Mouse (Mus musculus) heart, embryonic 11.5 days (tissue): ENCODE results near the gene Galp. TPM values are rescaled to one million over a fixed set of nuclear protein-coding genes. Genes with fewer than 3 reads are reported as not detected.

Source experiments
- ATAC-seq: fragments of 200-750 bp; cut with Nextera tagmentation; replicated peaks from 2 replicates; pipeline ENCODE4 v1.8.0; 2017; ENCODE audit warnings: moderate library complexity; ENCODE audit not compliant: insufficient number of reproducible peaks, low FRiP score, low TSS enrichment
- H3K27ac ChIP-seq: fragments of 300-500 bp; sonication (generic); 2 replicates; pipeline ENCODE4 v1.5.1; 2014; ENCODE audit warnings: mild to moderate bottlenecking, low read depth, low read length
- H3K27me3 ChIP-seq: fragments of 300-500 bp; sonication (generic); 2 replicates; pipeline ENCODE4 v1.6.1; 2014; ENCODE audit warnings: mild to moderate bottlenecking, low read length, mixed read lengths; ENCODE audit not compliant: control insufficient read depth, insufficient read depth
- H3K36me3 ChIP-seq: fragments of 300-500 bp; sonication (generic); 2 replicates; pipeline ENCODE4 v1.6.1; 2014; ENCODE audit warnings: mild to moderate bottlenecking, low read length, moderate library complexity, mixed read lengths; ENCODE audit not compliant: control insufficient read depth, insufficient read depth
- H3K4me1 ChIP-seq: fragments of 300-500 bp; sonication (generic); 2 replicates; pipeline ENCODE4 v1.6.1; 2014; ENCODE audit warnings: low read length; ENCODE audit not compliant: control insufficient read depth, insufficient read depth
- H3K4me2 ChIP-seq: fragments of 300-500 bp; sonication (generic); 2 replicates; pipeline ENCODE4 v1.6.1; 2014; ENCODE audit warnings: mild to moderate bottlenecking, moderate library complexity
- H3K4me3 ChIP-seq: fragments of 300-500 bp; sonication (generic); 2 replicates; pipeline ENCODE4 v1.5.1; 2014; ENCODE audit warnings: low read depth, low read length
- H3K9ac ChIP-seq: fragments of 300-500 bp; sonication (generic); 2 replicates; pipeline ENCODE4 v1.6.1; 2014; ENCODE audit warnings: mild to moderate bottlenecking, low read depth, low read length, moderate library complexity
- H3K9me3 ChIP-seq: fragments of 300-500 bp; sonication (generic); replicated peaks from 2 replicates; pipeline ENCODE4 v1.6.1; 2016; ENCODE audit warnings: low read length; ENCODE audit not compliant: control insufficient read depth
- WGBS: fragments of 180-500 bp; shearing (Covaris S2); extraction: QIAGEN DNeasy Blood & Tissue Kit; methylation state at CpG from one replicate; pipeline ENCODE4 v1.1.7; 2014; ENCODE audit not compliant: insufficient replicate concordance; 5-methylcytosine and 5-hydroxymethylcytosine counted together
- polyA plus RNA-seq: library from polyadenylated mRNA; unstranded; fragments of >200 nt; fragmentation: Nextera tagmentation; extraction: Ambion mirVana; gene quantifications from 2 replicates; pipeline ENCODE4 v1.2.1, GENCODE M21; 2014

The Galp gene
- polyA plus RNA-seq, 1 experiment from 2014 or later = not detected

- no peak overlapping the region for H3K4me2 ChIP-seq
- WGBS = 51% methylated on average over 8 of the region's 8 CpGs
- H3K4me1 ChIP-seq = no peaks in the 10 kb centered on the region
- peaks cover 14% of the 10 kb centered on the region for H3K36me3 ChIP-seq
- H3K4me3 ChIP-seq = no peak overlapping the region
- H3K27ac ChIP-seq = no peak overlapping the region
- no peak overlapping the region for H3K9ac ChIP-seq
- H3K27me3 ChIP-seq = peaks cover 5% of the 10 kb centered on the region
- no peak for ATAC-seq
- H3K9me3 ChIP-seq = no peaks in the 10 kb centered on the region
These were observed 12.4 kb upstream of the Galp start for GRCm38 (mm10) chr7:6184521-6184920.

- ATAC-seq = no peak
- 79% methylated on average over 1 of the region's 1 CpGs for WGBS
- Histone ChIP-seq H3K36me3 (peaks cover 15% of the 10 kb centered on the region), H3K27me3 (peaks cover 7% of the 10 kb centered on the region), H3K4me2 (no peak overlapping the region), H3K9ac (no peak overlapping the region), H3K9me3 (no peaks in the 10 kb centered on the region), H3K4me3 (no peak overlapping the region), H3K27ac (no peak overlapping the region), H3K4me1 (no peaks in the 10 kb centered on the region)
These were observed 11.5 kb upstream of the Galp start for GRCm38 (mm10) chr7:6185391-6185790.

- Histone ChIP-seq H3K27ac (no peak overlapping the region), H3K4me2 (no peak overlapping the region), H3K9me3 (no peaks in the 10 kb centered on the region), H3K27me3 (peaks cover 7% of the 10 kb centered on the region), H3K4me3 (no peak overlapping the region), H3K4me1 (no peaks in the 10 kb centered on the region), H3K9ac (no peak overlapping the region), H3K36me3 (peaks cover 15% of the 10 kb centered on the region)
- 86% methylated on average over 2 of the region's 2 CpGs for WGBS
- ATAC-seq = no peak
These were observed 10.7 kb upstream of the Galp start for GRCm38 (mm10) chr7:6186176-6186575.

- Histone ChIP-seq H3K27ac (no peak overlapping the region), H3K4me1 (no peaks in the 10 kb centered on the region), H3K4me3 (no peak overlapping the region), H3K4me2 (no peak overlapping the region), H3K27me3 (peaks cover 7% of the 10 kb centered on the region), H3K36me3 (peaks cover 15% of the 10 kb centered on the region), H3K9ac (no peak overlapping the region), H3K9me3 (no peaks in the 10 kb centered on the region)
- no peak for ATAC-seq
- WGBS = 88% methylated on average over 2 of the region's 2 CpGs
These were observed 10.1 kb upstream of the Galp start for GRCm38 (mm10) chr7:6186756-6187155.

GRCm38 (mm10) chr7:6189542-6189941 is 7.3 kb upstream of the Galp start:
- no peak overlapping the region for H3K27ac ChIP-seq
- peaks cover 7% of the 10 kb centered on the region for H3K27me3 ChIP-seq
- no peak for ATAC-seq
- H3K4me2 ChIP-seq = peak overlapping the region; percentile 35
- peaks cover 12% of the 10 kb centered on the region for H3K36me3 ChIP-seq
- no peaks in the 10 kb centered on the region for H3K9me3 ChIP-seq
- H3K9ac ChIP-seq = no peak overlapping the region
- 41% methylated on average over 45 of the region's 45 CpGs for WGBS
- no peaks in the 10 kb centered on the region for H3K4me1 ChIP-seq
- H3K4me3 ChIP-seq = no peak overlapping the region

- Histone ChIP-seq H3K4me1 (no peaks in the 10 kb centered on the region), H3K27me3 (peaks cover 7% of the 10 kb centered on the region), H3K9me3 (no peaks in the 10 kb centered on the region), H3K4me2 (no peak overlapping the region), H3K27ac (no peak overlapping the region), H3K9ac (no peak overlapping the region), H3K36me3 (peaks cover 11% of the 10 kb centered on the region), H3K4me3 (no peak overlapping the region)
- 41% methylated on average over 3 of the region's 3 CpGs for WGBS
- no peak for ATAC-seq
These were observed 5.5 kb upstream of the Galp start for GRCm38 (mm10) chr7:6191376-6191775.

- ATAC-seq = 0 out of 2 replicates have a peak, but pooled peaks have one; percentile 56
- H3K4me3 ChIP-seq = no peak overlapping the region
- H3K27me3 ChIP-seq = peaks cover 6% of the 10 kb centered on the region
- WGBS = 23% methylated on average over 5 of the region's 5 CpGs
- H3K36me3 ChIP-seq = peaks cover 5% of the 10 kb centered on the region; the same call in 1 of the 2 replicates
- H3K9ac ChIP-seq = no peak overlapping the region
- H3K4me1 ChIP-seq = no peaks in the 10 kb centered on the region
- no peak overlapping the region for H3K4me2 ChIP-seq
- H3K9me3 ChIP-seq = no peaks in the 10 kb centered on the region
- H3K27ac ChIP-seq = no peak overlapping the region
These were observed 2.8 kb upstream of the Galp start for GRCm38 (mm10) chr7:6194129-6194528.

GRCm38 (mm10) chr7:6195777-6196176 is 1.1 kb upstream of the Galp start:
- H3K27me3 ChIP-seq = no peaks in the 10 kb centered on the region; the same call in 1 of the 2 replicates
- 55% methylated on average over 2 of the region's 2 CpGs for WGBS
- H3K9me3 ChIP-seq = no peaks in the 10 kb centered on the region
- H3K9ac ChIP-seq = no peak overlapping the region
- H3K4me1 ChIP-seq = no peaks in the 10 kb centered on the region
- no peak overlapping the region for H3K27ac ChIP-seq
- ATAC-seq = no peak
- no peaks in the 10 kb centered on the region for H3K36me3 ChIP-seq
- H3K4me3 ChIP-seq = no peak overlapping the region
- no peak overlapping the region for H3K4me2 ChIP-seq

GRCm38 (mm10) chr7:6204200-6204599 is 7.3 kb downstream of the Galp start:
- 69% methylated on average over 3 of the region's 3 CpGs for WGBS
- no peak overlapping the region for H3K9ac ChIP-seq
- H3K27me3 ChIP-seq = no peaks in the 10 kb centered on the region
- ATAC-seq = no peak
- H3K4me3 ChIP-seq = no peak overlapping the region
- no peaks in the 10 kb centered on the region for H3K36me3 ChIP-seq
- H3K4me1 ChIP-seq = no peaks in the 10 kb centered on the region
- no peaks in the 10 kb centered on the region for H3K9me3 ChIP-seq
- no peak overlapping the region for H3K27ac ChIP-seq
- no peak overlapping the region for H3K4me2 ChIP-seq
